Mouse (Mus musculus) kidney, adult 11 months (tissue): ENCODE measurements at regions not wholly inside any gene's neighbourhood (a gene's known extent, or its start where the extent isn't known, plus 50 kb on each side); places are given as distances from the start of the nearest gene placed in this dataset.

Experiments
- DNase-seq: peaks from one replicate; pipeline ENCODE4 v3.0.0; 2022

- no peak for DNase-seq
Observed at GRCm38 (mm10) chr6:67186537-67187274, 51.3 kb upstream of the Serbp1 start.

GRCm38 (mm10) chr6:67184662-67185061, 53.3 kb upstream of the Serbp1 start:
- DNase-seq = no peak

- no peak for DNase-seq
Observed at GRCm38 (mm10) chr6:67183481-67184215, 54.3 kb upstream of the Serbp1 start.

DNA sequence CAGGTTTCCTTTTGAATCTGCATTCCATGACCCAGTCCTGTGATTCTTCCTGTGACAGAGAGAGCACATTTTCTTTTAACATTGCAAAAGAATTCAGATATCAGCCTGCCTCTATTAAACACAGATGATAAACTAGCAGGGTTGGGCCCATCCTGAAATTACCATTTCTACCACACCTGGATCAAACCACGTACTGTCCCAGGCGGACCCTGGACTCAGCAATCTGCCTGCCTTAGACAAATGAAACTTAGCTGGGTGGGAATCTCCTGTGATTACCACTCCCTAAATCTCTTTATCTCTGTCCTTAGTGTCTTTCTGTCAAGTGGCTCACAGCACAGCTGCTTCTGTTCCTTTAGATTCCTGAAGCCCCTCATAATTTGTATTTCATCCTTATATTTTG, 55.5 kb upstream of the Serbp1 start:
- no peak for DNase-seq

DNA sequence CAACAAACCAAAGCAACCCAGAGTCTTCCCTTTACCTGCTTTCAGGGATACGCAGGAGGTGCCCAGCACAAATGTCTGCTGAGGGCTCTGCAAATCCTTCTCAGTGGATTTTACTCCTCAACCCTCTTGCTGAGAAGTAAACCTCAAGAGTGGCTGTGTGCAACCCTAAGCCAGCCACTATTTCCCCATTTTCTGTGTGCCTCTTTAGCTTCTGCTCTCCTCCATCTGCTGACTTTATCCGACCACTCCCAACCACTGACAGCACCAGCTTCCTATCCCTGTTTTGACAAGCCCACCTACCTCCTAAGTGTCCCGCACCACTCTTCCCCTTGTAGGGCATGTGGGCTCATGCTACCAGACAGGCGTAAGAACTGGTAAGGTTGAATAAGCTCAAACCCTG, 56.5 kb upstream of the Serbp1 start:
- DNase-seq = no peak

- DNase-seq = no peak
Observed at GRCm38 (mm10) chr6:67179416-67179815, 58.6 kb upstream of the Serbp1 start.

GRCm38 (mm10) chr6:67178531-67178930, 59.4 kb upstream of the Serbp1 start:
- no peak for DNase-seq

DNA sequence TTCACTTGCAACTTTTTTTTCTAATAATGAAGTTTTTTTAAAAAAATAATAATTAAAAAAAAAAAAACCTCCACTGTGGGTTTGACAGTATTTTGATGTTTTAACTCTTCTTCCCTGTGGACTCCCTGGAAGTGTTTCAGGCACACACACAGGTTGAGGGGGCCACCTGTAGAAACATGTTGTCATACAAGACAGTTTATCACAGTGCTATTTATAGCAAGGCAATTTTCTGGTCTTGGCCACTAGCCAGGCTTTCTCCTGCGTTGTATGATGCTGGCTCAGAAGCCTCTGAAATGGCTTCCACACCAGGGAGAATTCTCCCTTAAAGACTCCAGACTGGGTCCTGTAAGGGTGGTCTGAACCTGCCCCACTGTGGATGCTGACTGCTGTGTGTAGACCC, 59.9 kb upstream of the Serbp1 start:
- DNase-seq = no peak

GRCm38 (mm10) chr6:67170674-67170946, 67.4 kb upstream of the Serbp1 start:
- DNase-seq = no peak

DNA sequence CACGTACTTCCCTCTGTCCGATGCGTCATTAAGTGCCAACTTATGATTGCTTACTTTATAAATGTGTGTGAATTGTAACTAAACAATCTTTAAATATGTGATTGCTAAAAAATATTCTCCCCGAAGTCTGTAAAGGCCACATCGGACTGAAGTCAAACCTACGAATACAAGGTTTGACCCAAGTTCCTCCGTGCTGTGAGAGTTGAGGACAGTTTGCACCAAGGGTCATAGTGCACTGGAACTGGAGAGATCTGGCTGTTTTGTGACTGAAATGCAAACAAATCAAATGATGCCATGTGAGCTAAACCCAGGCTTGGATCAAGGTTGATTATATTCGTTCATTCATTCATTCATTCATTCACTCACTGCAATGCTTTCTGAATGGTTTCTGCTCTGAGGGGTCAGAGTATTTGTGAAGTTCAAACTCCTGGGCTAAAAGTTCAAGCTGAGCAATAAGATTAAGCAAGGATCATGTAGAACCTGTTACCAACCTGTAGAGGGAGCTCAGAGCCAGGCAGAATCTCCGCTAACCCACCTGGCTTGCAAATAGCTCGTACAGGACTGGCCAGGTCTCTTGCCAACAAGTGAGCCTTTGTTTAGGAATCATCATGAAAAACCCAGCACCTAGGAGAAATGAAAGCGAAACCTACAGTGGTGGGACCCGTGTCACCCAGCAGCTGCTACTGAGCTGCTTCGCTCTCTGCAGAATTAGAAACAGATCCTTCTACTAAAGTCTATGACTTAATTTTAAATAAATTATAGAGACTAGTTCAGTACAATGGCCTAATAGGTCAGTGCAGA, 67.9 kb upstream of the Serbp1 start:
- DNase-seq = peak; percentile 62

DNA sequence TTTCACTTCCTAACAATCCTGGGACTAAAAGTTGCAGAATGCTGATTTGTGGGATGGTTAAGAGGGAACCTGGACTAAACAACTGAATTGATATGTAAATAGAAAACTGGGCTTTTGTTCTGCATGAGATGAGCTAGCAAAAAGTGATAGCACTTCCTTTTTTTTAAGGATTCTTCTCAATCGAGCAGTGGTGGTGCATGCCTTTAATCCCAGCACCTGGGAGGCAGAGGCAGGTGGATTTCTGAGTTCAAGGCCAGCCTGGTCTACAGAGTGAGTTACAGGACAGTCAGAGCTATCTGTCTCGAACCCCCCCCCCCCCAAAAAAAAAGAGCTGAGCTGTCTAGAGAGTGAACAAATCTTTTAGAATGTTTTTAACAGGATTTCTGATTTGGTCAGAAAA, 69.2 kb upstream of the Serbp1 start:
- no peak for DNase-seq

- DNase-seq = peak; percentile 51
Observed at GRCm38 (mm10) chr6:67168031-67168777, 69.8 kb upstream of the Serbp1 start.

DNA sequence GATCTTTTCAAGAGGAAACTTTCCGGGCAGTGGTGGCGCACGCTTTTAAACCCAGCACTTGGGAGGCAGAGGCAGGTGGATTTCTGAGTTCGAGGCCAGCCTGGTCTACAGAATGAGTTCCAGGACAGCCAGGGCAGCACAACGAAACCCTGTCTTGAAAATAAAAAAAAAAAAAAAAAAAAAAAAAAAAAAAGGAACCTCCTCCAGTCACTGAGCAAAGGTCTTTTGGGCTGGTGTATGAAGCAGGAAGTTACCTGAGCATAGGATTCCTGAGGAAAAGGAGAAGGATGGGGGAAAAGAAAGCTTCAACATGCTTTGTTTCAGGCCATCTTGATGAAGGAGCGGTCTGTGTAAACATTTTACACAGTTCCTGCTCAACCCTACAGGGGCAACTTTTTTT, 72.9 kb upstream of the Serbp1 start:
- no peak for DNase-seq

DNA sequence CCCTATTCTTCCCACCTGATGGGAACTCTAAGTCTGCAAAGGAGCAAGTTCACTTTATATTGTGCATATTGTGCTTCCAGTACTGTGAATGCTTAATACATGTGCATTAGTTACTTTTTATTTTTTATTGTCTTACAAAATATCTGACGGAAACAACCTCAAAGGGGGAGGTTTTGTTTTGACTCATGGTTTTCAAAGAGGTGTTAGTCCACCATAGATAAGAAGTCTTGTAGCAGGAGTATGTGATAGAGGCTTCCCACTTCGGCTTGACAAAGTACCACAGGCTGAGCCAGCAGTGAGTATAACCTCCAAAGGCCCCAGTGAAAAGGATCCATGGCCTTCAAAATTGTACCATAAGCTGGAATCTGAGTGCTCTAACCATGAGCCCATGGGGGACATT, 74.0 kb upstream of the Serbp1 start:
- DNase-seq = no peak

- DNase-seq = no peak
Observed at GRCm38 (mm10) chr6:67162814-67163213, 75.2 kb upstream of the Serbp1 start.

DNA sequence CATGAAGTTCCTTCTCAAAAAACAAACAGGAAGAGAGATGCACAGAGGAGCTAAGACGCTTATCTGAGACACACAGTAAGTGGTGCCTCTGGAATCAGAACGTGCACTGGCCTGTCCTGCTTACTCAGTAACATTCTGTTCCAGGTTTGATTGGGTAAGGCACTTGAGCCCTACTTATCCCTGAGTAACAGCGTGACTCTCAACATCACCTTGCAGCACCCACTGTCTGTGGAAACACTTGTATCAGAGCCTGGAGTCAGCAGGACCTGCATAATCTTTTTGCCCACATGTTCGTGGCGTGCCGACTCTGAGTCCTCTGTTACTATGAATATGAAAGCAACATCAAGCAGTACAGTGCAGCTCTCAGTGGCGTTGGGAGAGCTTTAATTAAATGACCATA, 76.4 kb upstream of the Serbp1 start:
- DNase-seq = no peak

GRCm38 (mm10) chr6:67160564-67160963, 77.4 kb upstream of the Serbp1 start:
- no peak for DNase-seq

DNA sequence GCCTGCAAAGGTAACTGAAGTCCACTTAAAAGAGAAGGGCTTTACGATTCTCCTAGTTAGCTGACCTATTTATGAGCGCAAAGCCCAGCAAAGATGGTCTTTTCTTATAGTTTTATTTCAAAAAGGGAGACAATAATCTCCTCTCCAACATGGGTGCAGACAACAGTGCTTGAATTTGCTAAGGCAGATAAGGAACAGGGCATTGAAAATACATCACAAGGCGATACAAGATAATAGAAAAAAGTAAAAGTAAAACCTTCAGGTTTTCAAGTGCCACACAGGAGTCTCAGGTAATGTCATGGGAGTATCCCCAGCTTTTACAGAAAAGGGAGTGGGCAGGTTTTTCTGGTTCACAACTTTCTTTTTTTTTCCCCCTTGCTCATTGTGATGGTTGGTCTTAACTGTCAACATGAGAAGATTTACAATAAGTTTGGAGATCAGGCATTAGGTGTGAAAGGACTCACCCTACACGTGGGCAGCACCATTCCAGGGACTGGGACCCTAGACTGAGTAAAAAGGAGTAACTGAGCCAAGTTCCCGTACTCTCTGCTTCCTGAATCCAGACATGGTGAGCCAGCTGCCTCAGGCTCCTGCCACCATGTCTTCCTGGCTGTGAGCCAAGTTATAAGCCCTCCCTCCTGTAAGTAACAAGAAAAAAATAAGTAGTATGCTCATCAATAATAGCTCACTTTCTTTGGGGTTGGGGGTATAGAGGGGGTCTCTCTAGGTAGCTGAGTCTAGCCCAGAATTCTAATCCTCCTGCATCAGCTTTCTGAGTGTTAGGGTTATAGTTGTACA, 78.1 kb upstream of the Serbp1 start:
- DNase-seq = no peak

DNA sequence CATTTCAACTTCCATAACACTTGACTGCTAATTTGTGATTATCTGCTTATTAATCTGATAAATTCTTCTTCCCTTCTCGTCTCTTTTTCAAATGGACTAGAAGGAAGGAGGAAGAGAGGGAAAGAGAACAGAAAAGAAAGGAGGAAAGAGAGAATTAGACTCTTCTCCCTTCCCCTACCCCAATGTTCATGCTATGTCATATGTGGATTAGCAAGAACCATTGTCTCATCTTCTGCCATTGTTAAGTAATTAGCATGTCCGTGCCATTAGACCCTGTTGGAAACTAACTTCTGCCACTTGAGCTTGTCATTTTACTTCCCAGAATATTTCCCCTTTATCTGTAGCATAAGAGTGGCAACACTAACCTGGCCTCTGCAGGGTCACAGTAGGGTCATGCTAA, 78.8 kb upstream of the Serbp1 start:
- DNase-seq = no peak

- peak; percentile 81 for DNase-seq
Observed at GRCm38 (mm10) chr6:67158765-67159164, 79.2 kb upstream of the Serbp1 start.

- DNase-seq = no peak
Observed at GRCm38 (mm10) chr6:67152845-67153468, 85.0 kb upstream of the Serbp1 start.

GRCm38 (mm10) chr6:67151515-67151914, 86.5 kb upstream of the Serbp1 start:
- DNase-seq = no peak
